Mouse (Mus musculus) MEL (cell line): Measurements from ENCODE around the gene Vav2.

ENCODE experiments used
- CHD1 ChIP-seq: IDR thresholded peaks from 2 replicates; pipeline ENCODE4 v1.6.1; 2012; ENCODE audit warnings: low read depth, mild to moderate bottlenecking, inconsistent platforms, low read length, improper control_type of control experiment
- CTCF ChIP-seq, 3 experiments: IDR thresholded peaks in 2 of 3; conservative IDR thresholded peaks in 1 of 3; 2 replicates each; pipeline ENCODE4 v1.5.1; 2011 to 2012; ENCODE audit warnings: low read length in 3 of 3, low read depth in 2 of 3, mild to moderate bottlenecking in 2 of 3, improper control_type of control experiment in 1 of 3, inconsistent platforms in 1 of 3, mixed read lengths in 1 of 3, moderate library complexity in 1 of 3; ENCODE audit not compliant: control insufficient read depth in 1 of 3, insufficient read depth in 1 of 3, poor library complexity in 1 of 3, severe bottlenecking in 1 of 3
- E2F4 ChIP-seq: IDR thresholded peaks from 2 replicates; pipeline ENCODE4 v1.6.1; 2011; ENCODE audit warnings: low read depth, low read length, improper control_type of control experiment, borderline replicate concordance
- EP300 ChIP-seq, 2 experiments: IDR thresholded peaks; 2 replicates each; pipeline ENCODE4 v1.6.1; 2011; ENCODE audit warnings: improper control_type of control experiment in 2 of 2, low read length in 2 of 2, low read depth in 1 of 2, mild to moderate bottlenecking in 1 of 2
- GATA1 ChIP-seq: IDR thresholded peaks from 2 replicates; pipeline ENCODE4 v1.6.1; 2011; ENCODE audit warnings: low read depth, low read length, improper control_type of control experiment
- MXI1 ChIP-seq: IDR thresholded peaks from 2 replicates; pipeline ENCODE4 v1.6.1; 2011; ENCODE audit warnings: mild to moderate bottlenecking, low read depth, low read length, improper control_type of control experiment
- POLR2A ChIP-seq, 2 experiments: IDR thresholded peaks; 2 replicates each; pipeline ENCODE4 v1.6.1; 2011 to 2012; ENCODE audit warnings: low read length in 2 of 2, mild to moderate bottlenecking in 2 of 2, control low read depth in 1 of 2, improper control_type of control experiment in 1 of 2, low read depth in 1 of 2, moderate library complexity in 1 of 2; ENCODE audit not compliant: control insufficient read depth in 1 of 2, insufficient read depth in 1 of 2, poor library complexity in 1 of 2

- TF ChIP-seq POLR2A (IDR thresholded peaks at IDR 0.05; ENCODE audit: control insufficient read depth in 1 of 2, insufficient read depth in 1 of 2, low read depth in 1 of 2, low read length in 2 of 2, poor library complexity in 1 of 2): no peak; a peak in 1 of 4 replicates
- no peak for TF ChIP-seq CHD1
- TF ChIP-seq GATA1: no peak
- TF ChIP-seq EP300 (IDR thresholded peaks at IDR 0.05; ENCODE audit: low read depth in 1 of 2, low read length in 2 of 2): no peak
- no peak for TF ChIP-seq CTCF (IDR thresholded peaks at IDR 0.05 in 2 of 3, conservative IDR thresholded peaks at IDR 0.05 in 1 of 3; ENCODE audit: control insufficient read depth in 1 of 3, insufficient read depth in 1 of 3, low read depth in 2 of 3, low read length in 3 of 3, poor library complexity in 1 of 3, severe bottlenecking in 1 of 3)
- peak; percentile 86 for TF ChIP-seq MXI1
- no peak for TF ChIP-seq E2F4
These were observed 15.2 kb upstream of the Vav2 start, which contains the start of gene Brd3os for GRCm38 (mm10) chr2:27441767-27442707.
